ENCODE assay signal across 22 mouse cellular contexts in genomic region chr11:32393095-32393494, GRCm38 (mm10). TPM values are rescaled to one million over a fixed set of nuclear protein-coding genes. Genes with fewer than 3 reads are reported as not detected.
A peak's percentile ranks its signal among the peaks of the same experiment; 100 is the strongest.
DNase-seq lines count a peak whose midpoint lies in the region; ATAC-seq and TF ChIP-seq lines count a peak whose summit lies in the region.
"Had no signal": no experiment of that assay in that cellular context is flagged by ENCODE, and none has a peak within 500 bp of the region (broad histone marks: within the 10 kb centered on the region; RNA-seq: fewer than 3 reads in every experiment).

No protein-coding gene starts in this region.

- H3K36me3 ChIP-seq in hindbrain, embryonic 16.5 days (ENCODE audit: control insufficient read depth, insufficient read depth, low read length) = peaks cover 7% of the 10 kb centered on the region
- peaks cover 65% of the 10 kb centered on the region for H3K36me3 ChIP-seq in hindbrain, embryonic 14.5 days (replicated peaks; ENCODE audit: control insufficient read depth, insufficient read depth)
- no peaks in the 10 kb centered on the region for H3K36me3 ChIP-seq in lung, postnatal 0 days (ENCODE audit: insufficient read depth, low read length)
- H3K36me3 ChIP-seq in myocyte (ENCODE audit: control insufficient read depth, insufficient read depth) = peaks cover 36% of the 10 kb centered on the region

- H3ac ChIP-seq in myocyte (ENCODE audit: control insufficient read depth, insufficient read length) = no peak overlapping the region

- no peak for TF ChIP-seq CTCF in lung, postnatal 0 days (IDR thresholded peaks at IDR 0.05)
- TF ChIP-seq CTCF in lung, adult 2 months (IDR thresholded peaks at IDR 0.05; ENCODE audit: insufficient read depth, low read length) = no peak

- H3K27ac ChIP-seq in hindbrain, embryonic 16.5 days (ENCODE audit: low read depth, low read length) = no peak overlapping the region
- no peak overlapping the region for H3K27ac ChIP-seq in hindbrain, embryonic 14.5 days
- no peak overlapping the region for H3K27ac ChIP-seq in lung, postnatal 0 days (ENCODE audit: low read length)
- H3K27ac ChIP-seq: heart, adult 2 months; limb, embryonic 12.5 days; neural tube, embryonic 13.5 days had no signal

- peak; percentile 64; the same call in 1 of the 2 replicates for ATAC-seq in hindbrain, embryonic 16.5 days
- no peak for ATAC-seq in hindbrain, embryonic 14.5 days (ENCODE audit: low FRiP score)
- ATAC-seq in lung, postnatal 0 days = peak; percentile 75
- ATAC-seq: forebrain, embryonic 16.5 days; inflammation-experienced regulatory T-cells, adult 6 months; midbrain, embryonic 16.5 days had no signal

- H3K79me2 ChIP-seq in myocyte (ENCODE audit: control insufficient read depth, insufficient read depth) = no peaks in the 10 kb centered on the region

- no peak for DNase-seq in hindbrain, embryonic 14.5 days (ENCODE audit: low spot score)
- DNase-seq in lung, postnatal 0 days (ENCODE audit: low spot score) = peak; percentile 52
- DNase-seq in lung, adult 2 months = no peak
- peak; percentile 45 for DNase-seq in lung, postnatal 36 days
- DNase-seq: adrenal gland, postnatal 25 days; B cell, adult 2 months; kidney, adult 11 months; kidney, postnatal 14 days; layer of hippocampus, adult 9-11 months; right cerebral cortex, postnatal 4 days; thymus, postnatal 4 days had no signal

- no peak overlapping the region for H3K9ac ChIP-seq in hindbrain, embryonic 16.5 days (ENCODE audit: low read depth, low read length)
- no peak overlapping the region for H3K9ac ChIP-seq in hindbrain, embryonic 14.5 days
- H3K9ac ChIP-seq in lung, postnatal 0 days (replicated peaks; ENCODE audit: low read depth) = no peak overlapping the region
- H3K9ac ChIP-seq: heart, embryonic 12.5 days; limb, embryonic 12.5 days; neural tube, embryonic 13.5 days had no signal

- no peaks in the 10 kb centered on the region for H3K27me3 ChIP-seq in hindbrain, embryonic 16.5 days (replicated peaks; ENCODE audit: control insufficient read depth, insufficient read depth, low read length)
- no peaks in the 10 kb centered on the region for H3K27me3 ChIP-seq in hindbrain, embryonic 14.5 days (ENCODE audit: control insufficient read depth, insufficient read depth, low read length)
- H3K27me3 ChIP-seq in lung, postnatal 0 days (replicated peaks; ENCODE audit: insufficient read depth, low read length) = no peaks in the 10 kb centered on the region
- H3K27me3 ChIP-seq in myocyte (ENCODE audit: control insufficient read depth, insufficient read depth, insufficient read length) = no peaks in the 10 kb centered on the region
- H3K27me3 ChIP-seq: heart, embryonic 12.5 days; limb, embryonic 12.5 days; neural tube, embryonic 13.5 days had no signal

- no peak overlapping the region for H3K4me2 ChIP-seq in hindbrain, embryonic 16.5 days (ENCODE audit: low read length)
- no peak overlapping the region for H3K4me2 ChIP-seq in hindbrain, embryonic 14.5 days (replicated peaks)
- H3K4me2 ChIP-seq in lung, postnatal 0 days (replicated peaks; ENCODE audit: low read depth, low read length) = no peak overlapping the region
- H3K4me2 ChIP-seq in myocyte (ENCODE audit: low read depth) = no peak overlapping the region
- H3K4me2 ChIP-seq: heart, embryonic 12.5 days; limb, embryonic 12.5 days; midbrain, embryonic 11.5 days; neural tube, embryonic 13.5 days had no signal

- H3K4me1 ChIP-seq in hindbrain, embryonic 16.5 days (ENCODE audit: control insufficient read depth, insufficient read depth, low read depth, low read length) = no peaks in the 10 kb centered on the region
- no peaks in the 10 kb centered on the region for H3K4me1 ChIP-seq in hindbrain, embryonic 14.5 days (replicated peaks; ENCODE audit: control insufficient read depth, insufficient read depth, low read length)
- no peaks in the 10 kb centered on the region for H3K4me1 ChIP-seq in lung, postnatal 0 days (ENCODE audit: insufficient read depth, low read depth, low read length)
- H3K4me1 ChIP-seq in lung, adult 2 months (ENCODE audit: control insufficient read depth, insufficient read depth, low read length) = no peaks in the 10 kb centered on the region; the same call in 1 of the 2 replicates
- H3K4me1 ChIP-seq: limb, embryonic 12.5 days had no signal

- no peak overlapping the region for H3K4me3 ChIP-seq in hindbrain, embryonic 16.5 days (ENCODE audit: low read length)
- H3K4me3 ChIP-seq in hindbrain, embryonic 14.5 days (replicated peaks; ENCODE audit: low read length) = no peak overlapping the region
- no peak overlapping the region for H3K4me3 ChIP-seq in lung, postnatal 0 days (ENCODE audit: low read depth, low read length)
- H3K4me3 ChIP-seq in lung, adult 2 months (replicated peaks; ENCODE audit: extremely low read depth, low read depth, low read length) = no peak overlapping the region
- no peak overlapping the region for H3K4me3 ChIP-seq in myocyte
- H3K4me3 ChIP-seq: erythroblast, embryonic 14.5 days; heart, adult 2 months; heart, embryonic 12.5 days; limb, embryonic 12.5 days; neural tube, embryonic 13.5 days had no signal

- no peaks in the 10 kb centered on the region for H3K9me3 ChIP-seq in hindbrain, embryonic 16.5 days (ENCODE audit: control insufficient read depth, low read length)
- no peaks in the 10 kb centered on the region for H3K9me3 ChIP-seq in hindbrain, embryonic 14.5 days (ENCODE audit: control insufficient read depth, low read length)
- H3K9me3 ChIP-seq in lung, postnatal 0 days (ENCODE audit: low read length) = no peaks in the 10 kb centered on the region
- H3K9me3 ChIP-seq: heart, embryonic 12.5 days; limb, embryonic 12.5 days; neural tube, embryonic 13.5 days had no signal

- TF ChIP-seq EP300 in lung, postnatal 0 days (IDR thresholded peaks at IDR 0.05) = no peak

- TF ChIP-seq POLR2A in lung, adult 2 months (IDR thresholded peaks at IDR 0.05; ENCODE audit: borderline replicate concordance, extremely low read depth, low read depth, low read length) = no peak
- no peak for TF ChIP-seq POLR2A in myocyte (IDR thresholded peaks at IDR 0.05; ENCODE audit: insufficient read length, low read depth)

- WGBS in hindbrain, embryonic 16.5 days = 43% methylated on average over 2 of the region's 2 CpGs
- WGBS in hindbrain, embryonic 14.5 days = 71% methylated on average over 2 of the region's 2 CpGs
- 64% methylated on average over 2 of the region's 2 CpGs for WGBS in lung, postnatal 0 days
- 60% methylated on average over 2 of the region's 2 CpGs for whole genome bisulfite sequencing in lung, adult 2 months

TF ChIP-seq in myocyte, 11 proteins besides CTCF, POLR2A, EP300 and RAD21:
- TF ChIP-seq MYOD1 (IDR thresholded peaks at IDR 0.05; ENCODE audit: control insufficient read depth in 1 of 3, insufficient read length in 2 of 3, low read depth in 2 of 3) = peak; percentile 17 to 79 (median 29)
- TF ChIP-seq TCF12 (IDR thresholded peaks at IDR 0.05; ENCODE audit: insufficient read depth, poor library complexity, severe bottlenecking) = peak; percentile 22
- TF ChIP-seq MAX (IDR thresholded peaks at IDR 0.05; ENCODE audit: low read depth) = no peak
- peak; percentile 21 to 86 (median 79) for TF ChIP-seq MYOG (IDR thresholded peaks at IDR 0.05; ENCODE audit: control insufficient read depth in 1 of 3, insufficient read depth in 1 of 3, insufficient read length in 2 of 3, low read depth in 2 of 3)

RNA-seq across cellular contexts. Expression of gene Sh3pxd2b, which starts 45.5 kb away (rescaled TPM):
- polyA plus RNA-seq in hindbrain, embryonic 16.5 days (2015; fragmentation: Nextera tagmentation; extraction: Ambion mirVana) = 15.8 and 20.1 TPM in 2 replicates
- 21.8 and 23.4 TPM in 2 replicates for polyA plus RNA-seq in hindbrain, embryonic 14.5 days (2014; fragmentation: Nextera tagmentation; extraction: Ambion mirVana)
- 7.4 and 9.4 TPM in 2 replicates for polyA plus RNA-seq in lung, postnatal 0 days (2015; fragmentation: Nextera tagmentation; extraction: Ambion mirVana)
- polyA plus RNA-seq in lung, adult 2 months (2012; rRNA removed) = 8.1 and 10.7 TPM in 2 replicates
- polyA plus RNA-seq in myocyte (2012; fragmentation: generic; extraction: Trizol) = 22.3 TPM
- polyA plus RNA-seq: inflammation-experienced regulatory T-cells, adult 6 months had no signal

Comparison
In these comparisons a context has a peak if more than half of its experiments do, and no peak if none do; other contexts are left out.
1. DNase-seq: peak in lung, postnatal 0 days (single experiment) and lung, postnatal 36 days (single experiment); none in hindbrain, embryonic 14.5 days (single experiment) and lung, adult 2 months (single experiment).